Mouse (Mus musculus): ENCODE data around the gene 2010300C02Rik. TPM values are rescaled to one million over a fixed set of nuclear protein-coding genes. Genes with fewer than 3 reads are reported as not detected.

The 2010300C02Rik gene
- total and polyA plus RNA-seq, 2 experiments from 2014 or later = 5.3 to 10.0 TPM

DNA sequence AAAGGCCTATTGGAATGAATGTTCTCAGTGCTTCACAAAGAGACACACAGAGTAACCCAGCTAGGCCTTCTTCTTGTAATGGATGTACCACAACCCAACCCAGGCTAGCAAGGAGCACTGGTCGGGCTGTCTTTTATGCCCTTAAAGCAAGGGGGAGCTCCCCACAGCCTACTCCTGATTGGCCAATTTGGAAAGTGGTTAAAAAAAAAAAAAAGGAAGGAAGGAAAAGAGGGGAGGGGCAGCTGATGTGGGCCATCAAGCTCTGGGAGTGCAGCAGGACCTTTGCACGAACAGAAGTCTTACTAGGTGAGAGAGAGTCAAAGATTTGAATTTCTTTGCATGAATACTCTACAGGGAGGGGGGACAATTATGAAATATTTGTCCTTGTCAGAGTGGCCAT lies 19.0 kb upstream of the 2010300C02Rik start:
- Histone ChIP-seq H3K9me3 (ENCODE audit: low read length) (no peaks in the 10 kb centered on the region), H3K4me2 (ENCODE audit: low read depth, low read length) (no peak overlapping the region), H3K9ac (replicated peaks; ENCODE audit: low read length) (no peak overlapping the region), H3K4me1 (ENCODE audit: insufficient read depth, low read length) (no peaks in the 10 kb centered on the region), H3K4me3 (ENCODE audit: low read length) (no peak overlapping the region), H3K27me3 (ENCODE audit: insufficient read depth, low read length) (no peaks in the 10 kb centered on the region), H3K36me3 (ENCODE audit: insufficient read depth, low read length) (no peaks in the 10 kb centered on the region), H3K27ac (no peak overlapping the region)
- DNase-seq (ENCODE audit: low spot score) = no peak
- 63% methylated on average over 2 of the region's 2 CpGs for WGBS
- no peak for TF ChIP-seq CTCF (IDR thresholded peaks at IDR 0.05; ENCODE audit: low read depth)
- ATAC-seq = no peak

DNA sequence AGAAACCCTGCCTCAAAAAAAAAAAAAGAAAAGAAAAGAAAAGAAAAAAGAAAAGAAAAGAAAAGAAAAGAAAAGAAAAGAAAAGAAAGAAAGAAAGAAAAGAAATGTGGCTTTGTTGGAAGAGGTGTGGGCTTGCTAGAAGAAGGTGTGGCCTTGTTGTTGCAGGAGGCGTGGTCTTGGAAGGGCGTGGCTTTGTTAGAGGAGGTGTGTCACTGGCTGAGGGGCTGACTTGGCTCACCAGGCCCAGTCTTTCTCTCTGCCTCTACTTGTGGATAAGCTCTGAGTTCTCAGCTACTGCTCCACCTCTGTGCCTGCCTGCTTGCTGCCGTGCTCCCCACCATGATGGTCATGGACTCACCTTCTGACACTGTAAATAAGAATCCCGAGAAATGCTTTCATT lies 17.2 kb upstream of the 2010300C02Rik start:
- Histone ChIP-seq H3K4me2 (ENCODE audit: low read depth, low read length) (no peak overlapping the region), H3K4me3 (ENCODE audit: low read length) (no peak overlapping the region), H3K9me3 (ENCODE audit: low read length) (no peaks in the 10 kb centered on the region), H3K27me3 (ENCODE audit: insufficient read depth, low read length) (no peaks in the 10 kb centered on the region), H3K36me3 (ENCODE audit: insufficient read depth, low read length) (no peaks in the 10 kb centered on the region), H3K9ac (replicated peaks; ENCODE audit: low read length) (no peak overlapping the region), H3K4me1 (ENCODE audit: insufficient read depth, low read length) (no peaks in the 10 kb centered on the region), H3K27ac (no peak overlapping the region)
- WGBS = 83% methylated on average over 4 of the region's 4 CpGs
- TF ChIP-seq CTCF (IDR thresholded peaks at IDR 0.05; ENCODE audit: low read depth) = no peak
- ATAC-seq = no peak
- DNase-seq (ENCODE audit: low spot score) = no peak

DNA sequence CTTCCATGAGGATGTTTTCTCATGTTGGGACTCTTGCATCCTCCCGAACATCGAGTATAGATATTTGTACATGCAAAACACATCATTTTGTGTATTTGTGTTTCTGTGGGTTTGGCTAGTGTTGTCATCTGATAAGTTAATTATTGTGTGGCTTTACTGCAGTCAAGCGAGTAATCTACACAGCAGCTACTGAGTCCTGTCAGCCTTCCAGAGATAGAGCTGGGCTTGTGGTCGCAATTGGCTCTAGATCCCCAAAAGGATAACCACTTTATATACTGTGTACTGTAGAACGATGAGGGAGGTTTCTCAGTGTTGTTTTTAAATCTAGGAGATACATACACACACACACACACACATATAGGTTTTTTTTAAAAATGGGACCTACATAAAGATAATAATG lies 16.0 kb upstream of the 2010300C02Rik start:
- no peak for TF ChIP-seq CTCF (IDR thresholded peaks at IDR 0.05; ENCODE audit: low read depth)
- no peak for ATAC-seq
- 92% methylated on average over 5 of the region's 5 CpGs for WGBS
- Histone ChIP-seq H3K36me3 (ENCODE audit: insufficient read depth, low read length) (no peaks in the 10 kb centered on the region), H3K27ac (no peak overlapping the region), H3K4me2 (ENCODE audit: low read depth, low read length) (no peak overlapping the region), H3K4me3 (ENCODE audit: low read length) (no peak overlapping the region), H3K27me3 (ENCODE audit: insufficient read depth, low read length) (no peaks in the 10 kb centered on the region), H3K9me3 (ENCODE audit: low read length) (no peaks in the 10 kb centered on the region), H3K9ac (replicated peaks; ENCODE audit: low read length) (no peak overlapping the region), H3K4me1 (ENCODE audit: insufficient read depth, low read length) (no peaks in the 10 kb centered on the region)
- DNase-seq (ENCODE audit: low spot score) = no peak

DNA sequence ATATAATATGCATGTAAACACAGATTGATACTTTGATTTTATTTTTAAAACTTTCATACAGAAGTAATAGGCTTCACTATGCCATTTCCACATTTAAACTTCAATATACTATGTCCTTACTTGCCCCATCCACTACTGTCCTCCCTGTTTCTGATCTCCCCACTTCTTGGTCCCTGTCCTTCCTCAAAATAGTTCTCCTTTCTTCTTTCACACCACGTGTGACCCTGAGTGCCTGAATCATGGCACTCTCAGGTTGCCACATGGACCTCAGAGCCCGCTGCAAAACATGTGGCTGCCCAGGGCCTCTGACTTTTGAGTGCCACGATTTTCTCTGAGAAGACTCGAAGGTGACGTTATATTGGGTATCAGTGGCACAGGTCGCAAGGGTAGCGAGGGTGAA lies 15.0 kb upstream of the 2010300C02Rik start:
- H3K4me3 ChIP-seq (ENCODE audit: low read length) = no peak overlapping the region
- TF ChIP-seq CTCF (IDR thresholded peaks at IDR 0.05; ENCODE audit: low read depth) = no peak
- H3K9me3 ChIP-seq (ENCODE audit: low read length) = no peaks in the 10 kb centered on the region
- no peaks in the 10 kb centered on the region for H3K36me3 ChIP-seq (ENCODE audit: insufficient read depth, low read length)
- H3K27ac ChIP-seq = no peak overlapping the region
- H3K9ac ChIP-seq (replicated peaks; ENCODE audit: low read length) = no peak overlapping the region
- ATAC-seq (no peak), DNase-seq (ENCODE audit: low spot score) (no peak)
- no peak overlapping the region for H3K4me2 ChIP-seq (ENCODE audit: low read depth, low read length)
- 81% methylated on average over 7 of the region's 7 CpGs for WGBS
- H3K4me1 ChIP-seq (ENCODE audit: insufficient read depth, low read length) = no peaks in the 10 kb centered on the region
- H3K27me3 ChIP-seq (ENCODE audit: insufficient read depth, low read length) = no peaks in the 10 kb centered on the region

DNA sequence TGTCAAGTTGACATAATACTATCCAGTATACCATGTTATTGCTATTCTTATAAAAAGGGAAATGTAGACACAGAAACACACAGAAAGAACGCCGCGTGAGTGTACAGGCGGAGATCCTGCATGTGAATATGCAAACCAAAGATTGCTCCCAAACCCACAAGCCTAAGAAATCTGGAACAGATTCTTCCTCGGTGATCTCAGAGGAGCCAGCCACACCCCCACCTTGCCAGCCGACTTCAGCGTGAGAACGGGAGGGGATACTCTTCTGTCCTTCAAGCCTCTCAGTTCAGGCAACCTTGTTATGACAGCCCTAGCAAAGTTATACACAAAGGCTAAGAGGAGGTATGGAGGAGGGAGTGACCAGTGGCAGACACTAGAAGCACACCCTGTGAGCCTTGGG lies 9.5 kb upstream of the 2010300C02Rik start:
- DNase-seq (ENCODE audit: low spot score) (no peak), ATAC-seq (no peak)
- Histone ChIP-seq H3K9ac (replicated peaks; ENCODE audit: low read length) (no peak overlapping the region), H3K27me3 (ENCODE audit: insufficient read depth, low read length) (no peaks in the 10 kb centered on the region), H3K9me3 (ENCODE audit: low read length) (no peaks in the 10 kb centered on the region), H3K36me3 (ENCODE audit: insufficient read depth, low read length) (no peaks in the 10 kb centered on the region), H3K27ac (no peak overlapping the region), H3K4me1 (ENCODE audit: insufficient read depth, low read length) (no peaks in the 10 kb centered on the region), H3K4me3 (ENCODE audit: low read length) (no peak overlapping the region), H3K4me2 (ENCODE audit: low read depth, low read length) (no peak overlapping the region)
- no peak for TF ChIP-seq CTCF (IDR thresholded peaks at IDR 0.05; ENCODE audit: low read depth)
- 95% methylated on average over 8 of the region's 8 CpGs for WGBS

DNA sequence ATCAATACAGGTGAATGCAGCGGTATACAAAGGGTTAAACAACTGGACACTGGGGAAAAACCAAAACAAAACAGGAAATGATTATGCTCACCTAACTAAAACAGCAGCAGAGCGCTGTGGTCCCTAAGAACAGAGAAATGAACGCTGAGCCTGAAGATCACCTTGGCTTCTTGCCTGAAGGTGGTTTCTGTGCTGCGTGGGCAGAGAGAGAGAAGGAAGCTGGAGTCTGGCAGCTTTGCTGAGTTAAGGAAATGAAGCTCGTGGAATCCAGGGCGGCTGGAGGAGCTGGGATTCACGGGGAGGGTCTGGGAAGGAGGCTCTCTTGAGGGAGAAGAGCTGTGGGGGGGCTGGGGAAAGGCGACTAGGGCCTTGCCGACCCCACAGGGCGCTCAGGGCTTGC lies 8.2 kb upstream of the 2010300C02Rik start:
- Histone ChIP-seq H3K27ac (no peak overlapping the region), H3K36me3 (ENCODE audit: insufficient read depth, low read length) (no peaks in the 10 kb centered on the region), H3K4me3 (ENCODE audit: low read length) (no peak overlapping the region), H3K4me2 (ENCODE audit: low read depth, low read length) (no peak overlapping the region), H3K4me1 (ENCODE audit: insufficient read depth, low read length) (no peaks in the 10 kb centered on the region), H3K9me3 (ENCODE audit: low read length) (no peaks in the 10 kb centered on the region), H3K27me3 (ENCODE audit: insufficient read depth, low read length) (no peaks in the 10 kb centered on the region), H3K9ac (replicated peaks; ENCODE audit: low read length) (no peak overlapping the region)
- ATAC-seq = no peak
- no peak for DNase-seq (ENCODE audit: low spot score)
- WGBS = 65% methylated on average over 10 of the region's 10 CpGs
- TF ChIP-seq CTCF (IDR thresholded peaks at IDR 0.05; ENCODE audit: low read depth) = no peak

DNA sequence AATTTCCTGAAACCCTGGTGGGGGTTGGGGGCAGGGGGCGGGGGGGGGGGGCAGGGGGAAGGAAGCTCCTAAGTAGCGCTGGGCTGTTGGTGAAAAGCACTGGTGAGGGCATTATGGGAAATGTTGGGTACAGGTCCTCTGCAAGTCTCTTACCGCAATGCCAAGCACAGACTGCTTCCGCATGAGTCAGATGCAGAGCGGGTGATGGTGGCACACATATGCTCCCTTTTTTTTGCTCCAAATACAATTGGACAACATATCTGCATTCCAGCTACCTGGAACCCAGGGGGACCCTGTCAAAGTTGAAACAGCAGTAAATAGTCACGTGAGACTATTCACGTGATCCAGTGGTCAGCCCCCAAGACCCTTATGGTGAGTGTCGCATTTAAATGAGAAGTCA lies 7.3 kb upstream of the 2010300C02Rik start:
- Histone ChIP-seq H3K27me3 (ENCODE audit: insufficient read depth, low read length) (no peaks in the 10 kb centered on the region), H3K36me3 (ENCODE audit: insufficient read depth, low read length) (no peaks in the 10 kb centered on the region), H3K4me2 (ENCODE audit: low read depth, low read length) (no peak overlapping the region), H3K4me1 (ENCODE audit: insufficient read depth, low read length) (no peaks in the 10 kb centered on the region), H3K27ac (no peak overlapping the region), H3K4me3 (ENCODE audit: low read length) (no peak overlapping the region), H3K9me3 (ENCODE audit: low read length) (no peaks in the 10 kb centered on the region), H3K9ac (replicated peaks; ENCODE audit: low read length) (no peak overlapping the region)
- no peak for TF ChIP-seq CTCF (IDR thresholded peaks at IDR 0.05; ENCODE audit: low read depth)
- WGBS = 76% methylated on average over 8 of the region's 8 CpGs
- ATAC-seq = no peak
- no peak for DNase-seq (ENCODE audit: low spot score)

Data from hindbrain, postnatal 0 days (tissue).